Mouse (Mus musculus) left cerebral cortex, postnatal 36 days (tissue): ENCODE data around the gene Pla2g2d. TPM values are rescaled to one million over a fixed set of nuclear protein-coding genes. Genes with fewer than 3 reads are reported as not detected.
"Not testable (repeated sequence)": the region's sequence is repeated elsewhere in the genome, so short reads cannot be mapped to it uniquely, and the experiment has no call there.

Source experiments
- DNase-seq, 2 experiments: peaks; one replicate each; pipeline ENCODE4 v3.0.0; 2021 to 2022; ENCODE audit warnings: low spot score in 2 of 2, mixed read lengths in 1 of 2
- intact Hi-C: fragments of 180-260 bp; cut with DNase I; formaldehyde crosslinking; loops from one replicate; pipeline ENCODE4 v1.15.1; 2025
- total RNA-seq, 2 experiments: library from RNA; stranded (reverse); gene quantifications; 2 replicates each; pipeline ENCODE4 v1.2.3; 2021

The Pla2g2d gene
- total RNA-seq, 2 experiments from 2014 or later: 0.52 to 0.68 TPM

- intact Hi-C loops: no loop called here
- DNase-seq: no peak
These were observed 43.6 kb downstream of the Pla2g2d start for GRCm38 (mm10) chr4:138819101-138819500.

DNA sequence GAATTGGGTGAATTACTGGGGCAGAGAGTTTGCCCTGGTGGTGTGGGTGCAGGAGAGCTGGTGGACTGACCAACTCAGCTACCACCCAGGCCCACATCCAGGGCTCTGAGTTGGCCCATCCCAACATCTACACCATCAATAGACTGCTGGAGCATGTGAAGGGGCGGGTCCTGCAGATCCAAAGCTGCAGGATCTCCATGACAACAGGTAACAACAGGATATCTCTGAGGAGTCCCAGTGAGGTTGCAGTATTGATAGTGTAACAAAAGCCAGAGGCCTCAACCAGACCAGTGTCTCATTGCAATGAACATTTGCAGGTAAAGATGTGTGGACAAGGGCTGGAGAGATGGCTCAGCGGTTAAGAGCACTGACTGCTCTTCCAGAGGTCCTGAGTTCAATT, 45.5 kb downstream of the Pla2g2d start:
- no peak for DNase-seq
- intact Hi-C loops: no loop called here

DNA sequence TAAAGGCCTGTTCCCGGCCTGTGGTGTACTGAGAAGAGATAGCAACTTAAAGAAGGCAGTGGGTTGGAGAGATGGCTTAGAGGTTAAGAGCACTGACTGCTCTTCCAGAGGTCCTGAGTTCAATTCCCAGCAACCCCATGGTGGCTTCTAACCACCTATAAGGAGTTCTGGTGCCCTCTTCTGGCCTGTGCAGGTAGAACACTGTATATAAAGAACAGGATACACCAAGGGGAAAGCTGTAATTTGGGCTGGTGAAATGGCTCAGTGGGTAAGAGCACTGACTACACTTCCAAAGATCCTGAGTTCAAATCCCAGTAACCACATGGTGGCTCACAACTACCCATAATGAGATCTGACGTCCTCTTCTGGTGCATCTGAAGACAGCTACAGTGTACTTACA, 48.6 kb downstream of the Pla2g2d start:
- intact Hi-C loops, DNase-seq: not testable (repeated sequence)

GRCm38 (mm10) chr4:138824660-138825059, 49.1 kb downstream of the Pla2g2d start:
- intact Hi-C loops: no loop called here
- no peak for DNase-seq

GRCm38 (mm10) chr4:138825751-138826567, 50.4 kb downstream of the Pla2g2d start:
- DNase-seq: no peak
- intact Hi-C loops: no loop called here

DNA sequence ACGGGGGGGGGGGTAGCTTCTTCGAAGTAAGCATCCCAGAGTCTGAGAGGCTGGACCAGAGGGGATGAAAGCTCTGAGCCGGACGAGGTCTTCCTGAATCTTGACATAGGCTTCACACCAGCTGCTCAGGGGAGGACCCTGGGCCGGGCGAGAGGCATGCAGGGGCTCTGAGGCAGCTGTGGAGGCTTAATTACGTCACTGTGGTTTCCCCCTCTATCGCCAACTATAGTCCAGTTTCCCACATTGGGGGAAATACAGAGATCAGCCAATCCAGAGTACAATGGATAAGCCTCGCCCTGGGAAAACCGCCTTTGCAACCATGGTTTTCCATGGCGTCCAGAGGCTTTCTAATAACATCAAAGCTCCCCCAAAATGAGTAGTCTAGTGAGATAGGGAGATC, 51.6 kb downstream of the Pla2g2d start:
- DNase-seq: no peak
- intact Hi-C loops: no loop called here

Other genes with a start within 250 kb of the Pla2g2d start
- gene Vwa5b1, start 139.9 kb upstream of the Pla2g2d start, total RNA-seq: 1 to 10 TPM; 4.9 to 5.0 TPM
- under 1 TPM; 0.22 to 0.39 TPM for gene Pla2g2c, start 50.9 kb upstream of the Pla2g2d start, total RNA-seq
- gene Ubxn10, start 38.6 kb upstream of the Pla2g2d start, total RNA-seq: 1 to 10 TPM; 1.3 to 1.5 TPM
- not detected for gene Pla2g2f, start 18.1 kb upstream of the Pla2g2d start, total RNA-seq
- 1 to 10 TPM; 2.6 to 6.2 TPM for gene Pla2g5, start 87.7 kb downstream of the Pla2g2d start, total RNA-seq
- gene Gm13030, start 98.2 kb downstream of the Pla2g2d start, total RNA-seq: not detected
- gene Pla2g2e, start 102.2 kb downstream of the Pla2g2d start, total RNA-seq: not detected
- gene Otud3, start 138.2 kb downstream of the Pla2g2d start, total RNA-seq: 10 to 100 TPM; 18.1 to 18.3 TPM
- not detected for gene Rnf186, start 191.4 kb downstream of the Pla2g2d start, total RNA-seq
- gene Tmco4, start 197.2 kb downstream of the Pla2g2d start, total RNA-seq: 1 to 10 TPM; 2.6 to 2.7 TPM